Mouse (Mus musculus) adrenal gland (tissue): ENCODE measurements at regions not wholly inside any gene's neighbourhood (a gene's known extent, or its start where the extent isn't known, plus 50 kb on each side); places are given as distances from the start of the nearest gene placed in this dataset.

Experiments
- intact Hi-C: fragments of 180-260 bp; cut with DNase I; formaldehyde crosslinking; loops from one replicate; pipeline ENCODE4 v1.15.1; 2025

GRCm38 (mm10) chr11:79766036-79766435 is 175.0 kb downstream of the Rab11fip4 start:
- intact Hi-C loops = no loop called here

GRCm38 (mm10) chr11:79765396-79765795 is 174.4 kb downstream of the Rab11fip4 start:
- intact Hi-C loops = no loop called here

GRCm38 (mm10) chr11:79764026-79764425 is 173.0 kb downstream of the Rab11fip4 start:
- intact Hi-C loops = no loop called here

- intact Hi-C loops = no loop called here
Observed at GRCm38 (mm10) chr11:79762654-79763053, 171.6 kb downstream of the Rab11fip4 start.

- intact Hi-C loops = no loop called here
Observed at GRCm38 (mm10) chr11:79762027-79762426, 171.0 kb downstream of the Rab11fip4 start.

GRCm38 (mm10) chr11:79760533-79760932 is 169.5 kb downstream of the Rab11fip4 start:
- intact Hi-C loops = no loop called here

- intact Hi-C loops = no loop called here
Observed at GRCm38 (mm10) chr11:79758281-79758680, 167.3 kb downstream of the Rab11fip4 start.

- intact Hi-C loops = no loop called here
Observed at GRCm38 (mm10) chr11:79757513-79758071, 166.6 kb downstream of the Rab11fip4 start.

GRCm38 (mm10) chr11:79756305-79756846 is 165.4 kb downstream of the Rab11fip4 start:
- intact Hi-C loops = no loop called here

- intact Hi-C loops = loop anchor here (5.0 kb wide), 1 partner anchor 41 kb away; no protein-coding TSS in a partner anchor
Observed at GRCm38 (mm10) chr11:79753491-79753890, 162.5 kb downstream of the Rab11fip4 start.

GRCm38 (mm10) chr11:79752717-79753480 is 161.9 kb downstream of the Rab11fip4 start:
- intact Hi-C loops = loop anchor here (5.0 kb wide), 1 partner anchor 41 kb away; no protein-coding TSS in a partner anchor

GRCm38 (mm10) chr11:79751751-79752716 is 161.0 kb downstream of the Rab11fip4 start:
- intact Hi-C loops = loop anchor here (5.0 kb wide), 1 partner anchor 40 kb away; no protein-coding TSS in a partner anchor

GRCm38 (mm10) chr11:79750943-79751342 is 159.9 kb downstream of the Rab11fip4 start:
- intact Hi-C loops = loop anchor here (5.0 kb wide), 1 partner anchor 39 kb away; no protein-coding TSS in a partner anchor

GRCm38 (mm10) chr11:79749755-79750434 is 158.9 kb downstream of the Rab11fip4 start:
- intact Hi-C loops = loop anchor here (5.0 kb wide), 2 partner anchors 32 to 38 kb away; no protein-coding TSS in a partner anchor

- intact Hi-C loops = loop anchor here (5.0 kb wide), 1 partner anchor 33 kb away; no protein-coding TSS in a partner anchor
Observed at GRCm38 (mm10) chr11:79749141-79749540, 158.1 kb downstream of the Rab11fip4 start.

- intact Hi-C loops = loop anchor here (5.0 kb wide), 1 partner anchor 34 kb away; no protein-coding TSS in a partner anchor
Observed at GRCm38 (mm10) chr11:79748606-79749125, 157.7 kb downstream of the Rab11fip4 start.

- intact Hi-C loops = loop anchor here (5.0 kb wide), 1 partner anchor 34 kb away; no protein-coding TSS in a partner anchor
Observed at GRCm38 (mm10) chr11:79747801-79748200, 156.8 kb downstream of the Rab11fip4 start.
